Mouse (Mus musculus) lung, embryonic 15.5 days (tissue): ENCODE measurements around the gene Cdhr3. TPM values are rescaled to one million over a fixed set of nuclear protein-coding genes. Genes with fewer than 3 reads are reported as not detected.
"Not testable (repeated sequence)": the region's sequence is repeated elsewhere in the genome, so short reads cannot be mapped to it uniquely, and the experiment has no call there.

Source experiments
- ATAC-seq: fragments of 200-750 bp; cut with Nextera tagmentation; 2 replicates; pipeline ENCODE4 v1.8.0; 2017; ENCODE audit warnings: moderate number of reproducible peaks, borderline replicate concordance; ENCODE audit not compliant: low FRiP score, low TSS enrichment; ENCODE audit errors: extremely low read depth
- H3K27ac ChIP-seq: fragments of 300-500 bp; sonication (generic); 2 replicates; pipeline ENCODE4 v1.5.1; 2015; ENCODE audit warnings: moderate library complexity, mild to moderate bottlenecking, inconsistent platforms
- H3K27me3 ChIP-seq: fragments of 300-500 bp; sonication (generic); 2 replicates; pipeline ENCODE4 v1.6.1; 2015; ENCODE audit warnings: inconsistent platforms
- H3K36me3 ChIP-seq: fragments of 300-500 bp; sonication (generic); 2 replicates; pipeline ENCODE4 v1.6.1; 2015; ENCODE audit warnings: inconsistent platforms
- H3K4me1 ChIP-seq: fragments of 300-500 bp; sonication (generic); 2 replicates; pipeline ENCODE4 v1.6.1; 2015; ENCODE audit warnings: inconsistent platforms
- H3K4me2 ChIP-seq: fragments of 300-500 bp; sonication (generic); 2 replicates; pipeline ENCODE4 v1.6.1; 2015; ENCODE audit warnings: inconsistent platforms, mild to moderate bottlenecking, moderate library complexity
- H3K4me3 ChIP-seq: fragments of 300-500 bp; sonication (generic); 2 replicates; pipeline ENCODE4 v1.5.1; 2015; ENCODE audit warnings: mild to moderate bottlenecking, inconsistent platforms
- H3K9ac ChIP-seq: fragments of 300-500 bp; sonication (generic); 2 replicates; pipeline ENCODE4 v1.6.1; 2015; ENCODE audit warnings: inconsistent platforms
- H3K9me3 ChIP-seq: fragments of 300-500 bp; sonication (generic); 2 replicates; pipeline ENCODE4 v1.6.1; 2016; ENCODE audit warnings: inconsistent platforms
- WGBS: fragments of 180-500 bp; shearing (Covaris S2); methylation state at CpG from one replicate; pipeline ENCODE4 v1.1.7; 2015; 5-methylcytosine and 5-hydroxymethylcytosine counted together
- polyA plus RNA-seq: library from polyadenylated mRNA; unstranded; fragments of >200 nt; fragmentation: Nextera tagmentation; extraction: Ambion mirVana; gene quantifications from 2 replicates; pipeline ENCODE4 v1.2.1, GENCODE M21; 2015

The Cdhr3 gene
- polyA plus RNA-seq, 1 experiment from 2014 or later, result 0.44 TPM

- no peak for ATAC-seq
- WGBS, result 54% methylated on average over 2 of the region's 2 CpGs
- H3K9ac ChIP-seq, result no peak overlapping the region
- no peak overlapping the region for H3K4me3 ChIP-seq
- no peaks in the 10 kb centered on the region for H3K36me3 ChIP-seq
- peaks cover 5% of the 10 kb centered on the region; the same call in 1 of the 2 replicates for H3K4me1 ChIP-seq
- no peak overlapping the region for H3K27ac ChIP-seq
- H3K4me2 ChIP-seq, result no peak overlapping the region
- H3K9me3 ChIP-seq, result no peaks in the 10 kb centered on the region
- no peaks in the 10 kb centered on the region for H3K27me3 ChIP-seq
Measured at GRCm38 (mm10) chr12:33068977-33069376, 23.7 kb downstream of the Cdhr3 start.

GRCm38 (mm10) chr12:33066355-33066754, 26.3 kb downstream of the Cdhr3 start:
- Histone ChIP-seq H3K9me3 (no peaks in the 10 kb centered on the region), H3K36me3 (no peaks in the 10 kb centered on the region), H3K27me3 (no peaks in the 10 kb centered on the region), H3K4me3 (no peak overlapping the region), H3K27ac (no peak overlapping the region), H3K4me2 (no peak overlapping the region), H3K4me1 (no peaks in the 10 kb centered on the region), H3K9ac (no peak overlapping the region)
- 42% methylated on average over 4 of the region's 4 CpGs for WGBS
- no peak for ATAC-seq

DNA sequence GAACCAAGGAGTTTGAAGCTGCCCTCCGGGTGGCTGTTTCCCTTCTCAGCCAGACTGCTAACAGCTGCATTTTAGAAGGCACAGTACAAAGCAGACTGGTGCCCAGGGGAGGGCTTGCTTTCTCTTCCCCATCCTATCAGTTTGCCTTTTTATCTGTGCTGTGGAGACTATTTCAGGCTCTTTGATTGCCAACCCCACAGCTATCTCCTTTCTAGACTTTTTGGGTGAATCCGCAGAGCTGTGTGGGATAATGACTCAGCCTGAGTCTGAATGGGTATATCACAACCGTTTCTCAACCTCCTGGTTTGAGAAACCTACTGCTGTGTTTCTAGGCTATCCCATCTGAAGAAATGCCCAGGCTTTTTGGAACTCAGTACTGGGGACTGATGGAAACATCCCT, 27.5 kb downstream of the Cdhr3 start:
- H3K4me1 ChIP-seq, result no peaks in the 10 kb centered on the region
- WGBS, result 70% methylated on average over 3 of the region's 3 CpGs
- no peak overlapping the region for H3K27ac ChIP-seq
- no peak overlapping the region for H3K4me3 ChIP-seq
- H3K4me2 ChIP-seq, result no peak overlapping the region
- no peaks in the 10 kb centered on the region for H3K36me3 ChIP-seq
- no peak for ATAC-seq
- H3K9me3 ChIP-seq, result no peaks in the 10 kb centered on the region
- no peak overlapping the region for H3K9ac ChIP-seq
- no peaks in the 10 kb centered on the region for H3K27me3 ChIP-seq

GRCm38 (mm10) chr12:33064266-33064665, 28.4 kb downstream of the Cdhr3 start:
- no peaks in the 10 kb centered on the region for H3K9me3 ChIP-seq
- H3K4me2 ChIP-seq, result no peak overlapping the region

DNA sequence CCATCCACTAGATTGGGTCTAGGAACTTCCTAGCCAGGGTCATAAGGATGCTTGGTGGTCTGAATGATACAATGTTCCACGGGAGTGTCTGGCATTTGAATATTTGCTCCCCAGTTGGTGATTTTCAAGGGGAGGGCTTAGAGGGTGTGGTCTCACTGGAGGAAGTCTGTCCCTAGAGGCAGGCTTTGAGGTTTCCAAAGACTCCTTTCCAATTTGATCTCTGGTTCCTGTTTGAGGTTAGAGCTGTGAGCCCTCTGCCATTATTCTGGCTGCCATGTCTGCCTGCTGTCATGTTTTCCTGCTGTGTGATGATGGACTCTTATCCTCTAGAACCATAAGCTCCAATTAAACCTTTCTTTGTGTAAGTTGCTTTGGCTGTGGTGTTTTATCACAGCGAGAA, 29.4 kb downstream of the Cdhr3 start:
- no peak overlapping the region for H3K4me2 ChIP-seq
- H3K4me3 ChIP-seq, result no peak overlapping the region
- no peak for ATAC-seq
- no peaks in the 10 kb centered on the region for H3K27me3 ChIP-seq
- no peak overlapping the region for H3K27ac ChIP-seq
- H3K36me3 ChIP-seq, result no peaks in the 10 kb centered on the region
- H3K9me3 ChIP-seq, result no peaks in the 10 kb centered on the region
- H3K4me1 ChIP-seq, result no peaks in the 10 kb centered on the region
- H3K9ac ChIP-seq, result no peak overlapping the region
- 66% methylated on average over 2 of the region's 2 CpGs for WGBS

More at GRCm38 (mm10) chr12:33064266-33064665, 28.4 kb downstream of the Cdhr3 start:
- Histone ChIP-seq H3K4me1 (no peaks in the 10 kb centered on the region), H3K36me3 (no peaks in the 10 kb centered on the region), H3K27ac (no peak overlapping the region), H3K9ac (no peak overlapping the region), H3K27me3 (no peaks in the 10 kb centered on the region), H3K4me3 (no peak overlapping the region)
- no peak for ATAC-seq
- 30% methylated on average over 2 of the region's 2 CpGs for WGBS

DNA sequence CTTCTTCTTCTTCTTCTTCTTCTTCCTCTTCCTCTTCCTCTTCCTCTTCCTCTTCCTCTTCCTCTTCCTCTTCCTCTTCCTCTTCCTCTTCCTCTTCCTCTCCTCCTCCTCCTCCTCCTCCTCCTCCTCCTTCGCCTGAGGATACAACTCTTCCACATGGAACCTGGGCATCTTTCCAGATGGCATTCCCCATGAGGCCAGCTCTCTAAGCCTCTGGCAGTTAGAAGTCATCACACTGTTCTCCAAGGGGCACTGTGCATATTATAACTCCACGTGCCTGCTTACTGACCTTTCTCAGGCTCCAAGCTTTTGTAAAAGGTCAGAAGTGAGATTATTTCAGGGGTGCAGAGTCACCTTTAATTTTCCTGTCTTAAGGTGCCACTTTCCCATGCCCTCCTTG, 30.3 kb downstream of the Cdhr3 start:
- H3K9ac ChIP-seq, H3K27me3 ChIP-seq, H3K4me3 ChIP-seq, ATAC-seq, H3K4me2 ChIP-seq, H3K4me1 ChIP-seq, H3K27ac ChIP-seq, H3K9me3 ChIP-seq, H3K36me3 ChIP-seq: not testable (repeated sequence)
- 37% methylated on average over 2 of the region's 2 CpGs for WGBS

DNA sequence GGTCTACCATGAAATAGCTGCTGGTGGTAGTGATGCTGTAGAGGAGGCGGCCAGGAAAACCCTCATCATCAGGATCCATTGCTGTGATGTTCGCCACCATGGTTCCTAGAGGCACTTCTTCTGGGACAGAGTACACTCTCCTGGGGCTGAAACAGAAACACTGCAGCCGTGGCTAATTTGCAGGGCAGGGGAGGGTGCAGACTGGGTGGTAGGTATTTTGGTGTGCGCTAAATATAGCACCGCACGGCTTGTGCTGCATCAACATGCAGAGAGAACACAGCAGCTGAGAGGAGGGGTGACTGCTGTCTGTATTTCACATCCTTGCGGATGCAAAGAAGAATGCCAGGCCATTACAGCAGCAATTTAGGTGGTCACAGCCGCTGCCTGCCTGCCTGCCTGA, 31.0 kb downstream of the Cdhr3 start:
- Histone ChIP-seq H3K27me3 (no peaks in the 10 kb centered on the region), H3K4me2 (no peak overlapping the region), H3K9me3 (no peaks in the 10 kb centered on the region), H3K4me3 (no peak overlapping the region), H3K27ac (no peak overlapping the region), H3K9ac (no peak overlapping the region), H3K4me1 (peaks cover 11% of the 10 kb centered on the region), H3K36me3 (no peaks in the 10 kb centered on the region)
- 54% methylated on average over 8 of the region's 8 CpGs for WGBS
- no peak for ATAC-seq

- WGBS, result 13% methylated on average over 19 of the region's 19 CpGs
- H3K27me3 ChIP-seq, result no peaks in the 10 kb centered on the region
- peak; percentile 53 for ATAC-seq
- no peaks in the 10 kb centered on the region for H3K36me3 ChIP-seq
- H3K27ac ChIP-seq, result no peak overlapping the region
- H3K4me1 ChIP-seq, result peaks cover 14% of the 10 kb centered on the region
- H3K9ac ChIP-seq, result 0 out of 2 replicates have a peak overlapping the region, but pooled peaks have one; percentile 22
- no peaks in the 10 kb centered on the region for H3K9me3 ChIP-seq
- H3K4me3 ChIP-seq, result peak overlapping the region; percentile 22; the same call in 1 of the 2 replicates
- H3K4me2 ChIP-seq, result peak overlapping the region; percentile 57
Measured at GRCm38 (mm10) chr12:33057231-33058048, 35.2 kb downstream of the Cdhr3 start.

- H3K9me3 ChIP-seq, result no peaks in the 10 kb centered on the region
- H3K27ac ChIP-seq, result no peak overlapping the region
- H3K4me2 ChIP-seq, result no peak overlapping the region
- no peaks in the 10 kb centered on the region for H3K36me3 ChIP-seq
- 54% methylated on average over 3 of the region's 3 CpGs for WGBS
- no peak for ATAC-seq
- H3K27me3 ChIP-seq, result no peaks in the 10 kb centered on the region
- no peak overlapping the region for H3K4me3 ChIP-seq
- H3K4me1 ChIP-seq, result peaks cover 14% of the 10 kb centered on the region
- no peak overlapping the region for H3K9ac ChIP-seq
Measured at GRCm38 (mm10) chr12:33056574-33056973, 36.1 kb downstream of the Cdhr3 start.

DNA sequence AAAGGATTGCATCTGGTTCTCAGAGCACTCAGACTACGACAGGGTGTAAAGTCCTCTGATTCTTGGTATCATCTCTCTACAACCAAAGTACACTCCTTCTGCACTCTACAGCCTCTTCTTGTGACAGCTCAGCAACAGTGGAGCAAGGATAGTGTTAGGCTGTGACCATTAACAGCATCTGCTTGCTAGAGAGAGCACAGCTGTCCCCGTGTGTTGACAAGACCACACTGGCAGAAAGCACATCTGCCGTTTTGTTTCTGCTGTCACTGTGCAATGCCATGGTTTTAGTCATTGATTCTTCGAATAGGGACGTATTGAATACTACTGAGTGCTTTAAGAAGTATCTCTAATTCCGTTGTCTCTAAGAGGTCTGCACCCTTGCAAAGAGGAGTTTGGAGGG, 36.6 kb downstream of the Cdhr3 start:
- no peak overlapping the region for H3K27ac ChIP-seq
- 77% methylated on average over 6 of the region's 6 CpGs for WGBS
- no peak for ATAC-seq
- no peak overlapping the region for H3K4me2 ChIP-seq
- H3K4me1 ChIP-seq, result peaks cover 14% of the 10 kb centered on the region
- H3K36me3 ChIP-seq, result no peaks in the 10 kb centered on the region
- no peak overlapping the region for H3K4me3 ChIP-seq
- H3K9me3 ChIP-seq, result no peaks in the 10 kb centered on the region
- no peaks in the 10 kb centered on the region for H3K27me3 ChIP-seq
- no peak overlapping the region for H3K9ac ChIP-seq

DNA sequence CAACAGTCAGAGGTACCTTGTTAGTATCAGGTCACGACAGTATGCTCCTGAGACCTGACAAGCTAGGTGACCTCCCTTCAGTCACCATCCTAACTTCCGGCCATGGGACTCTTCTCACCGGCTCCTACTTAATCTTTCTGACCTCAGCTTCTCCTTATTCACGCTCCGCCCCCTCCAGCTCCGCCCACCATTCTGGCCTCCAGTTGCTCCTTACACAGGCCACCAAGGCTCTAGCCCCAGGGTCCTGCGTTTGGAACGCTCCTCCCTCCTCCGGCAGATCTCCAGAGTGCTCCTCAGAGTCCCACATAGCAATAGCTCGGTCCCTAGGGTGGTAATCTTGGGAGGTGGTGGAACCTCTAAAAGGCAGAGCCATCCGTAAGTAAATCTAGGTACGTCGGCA, 38.9 kb downstream of the Cdhr3 start:
- no peaks in the 10 kb centered on the region for H3K27me3 ChIP-seq
- no peaks in the 10 kb centered on the region for H3K9me3 ChIP-seq
- peaks cover 14% of the 10 kb centered on the region for H3K4me1 ChIP-seq
- H3K9ac ChIP-seq, result no peak overlapping the region
- H3K27ac ChIP-seq, result no peak overlapping the region
- no peak overlapping the region for H3K4me2 ChIP-seq
- 0 out of 2 replicates have a peak, but pooled peaks have one; percentile 21 for ATAC-seq
- H3K4me3 ChIP-seq, result no peak overlapping the region
- WGBS, result 68% methylated on average over 13 of the region's 13 CpGs
- no peaks in the 10 kb centered on the region for H3K36me3 ChIP-seq

- WGBS, result 73% methylated on average over 9 of the region's 9 CpGs
- H3K4me2 ChIP-seq, result no peak overlapping the region
- H3K27ac ChIP-seq, result no peak overlapping the region
- H3K9me3 ChIP-seq, result no peaks in the 10 kb centered on the region
- ATAC-seq, result no peak
- H3K27me3 ChIP-seq, result no peaks in the 10 kb centered on the region
- no peak overlapping the region for H3K4me3 ChIP-seq
- peaks cover 14% of the 10 kb centered on the region for H3K4me1 ChIP-seq
- no peak overlapping the region for H3K9ac ChIP-seq
- no peaks in the 10 kb centered on the region for H3K36me3 ChIP-seq
Measured at GRCm38 (mm10) chr12:33053311-33053710, 39.4 kb downstream of the Cdhr3 start.
